Mouse (Mus musculus) hindlimb bud, embryonic 11.5 days (tissue): Measurements from ENCODE around the gene Flot2.
A peak's percentile ranks its signal among the peaks of the same experiment; 100 is the strongest.
"Not testable (repeated sequence)": the region's sequence is repeated elsewhere in the genome, so short reads cannot be mapped to it uniquely, and the experiment has no call there.

Source experiments
- DNase-seq: peaks from one replicate; pipeline ENCODE4 v3.0.0-alpha.2; 2012; ENCODE audit warnings: low read depth, low spot score; ENCODE audit errors: extremely low spot score

The Flot2 gene

DNA sequence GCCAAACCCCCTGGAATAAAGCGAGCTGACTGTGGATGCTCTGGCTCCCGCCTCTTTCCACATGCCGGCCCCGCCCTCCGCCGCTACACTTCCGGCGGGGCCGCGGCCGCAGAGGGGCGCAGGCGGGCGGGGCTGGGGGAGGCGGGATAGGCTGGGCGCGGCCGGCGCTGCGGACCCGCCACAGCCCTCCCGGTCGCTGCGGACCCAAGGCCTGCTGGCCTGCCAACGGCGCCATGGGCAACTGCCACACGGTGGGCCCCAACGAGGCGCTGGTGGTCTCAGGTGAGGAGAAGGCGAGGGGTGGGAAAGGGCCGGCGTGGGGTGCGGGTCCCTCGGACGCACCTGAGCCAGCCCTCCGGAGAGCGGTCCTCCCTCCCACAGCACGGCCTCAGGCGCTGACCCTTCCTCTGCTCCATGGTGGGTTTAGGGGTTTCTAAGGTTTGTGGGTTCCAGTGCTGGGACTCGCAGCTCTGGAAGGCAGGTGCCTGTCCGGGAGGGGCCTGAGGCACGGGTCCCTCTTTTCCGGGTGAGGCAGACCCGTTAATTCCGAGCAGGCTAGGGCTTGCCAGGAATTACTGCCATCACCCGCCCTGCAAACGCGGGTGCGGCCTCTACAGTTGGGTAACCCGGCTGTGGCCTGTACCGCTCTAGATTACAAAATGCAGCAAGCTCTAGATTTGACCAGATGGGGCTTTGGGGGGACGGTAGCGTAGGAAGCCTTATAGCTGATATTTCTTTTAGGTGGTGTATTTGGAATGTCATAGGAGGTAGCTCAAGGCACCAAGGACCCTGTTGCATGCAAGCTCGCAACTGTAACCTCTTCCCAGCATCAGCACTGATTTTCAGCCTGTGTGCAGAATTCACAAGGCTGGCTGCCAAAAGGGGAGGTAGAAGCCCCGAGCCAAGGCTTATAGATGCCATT, at the start of gene Flot2:
TSS of gene Flot2 (plus strand) at position 101 of the 922 bp plus-strand sequence.
- DNase-seq, result no peak

DNA sequence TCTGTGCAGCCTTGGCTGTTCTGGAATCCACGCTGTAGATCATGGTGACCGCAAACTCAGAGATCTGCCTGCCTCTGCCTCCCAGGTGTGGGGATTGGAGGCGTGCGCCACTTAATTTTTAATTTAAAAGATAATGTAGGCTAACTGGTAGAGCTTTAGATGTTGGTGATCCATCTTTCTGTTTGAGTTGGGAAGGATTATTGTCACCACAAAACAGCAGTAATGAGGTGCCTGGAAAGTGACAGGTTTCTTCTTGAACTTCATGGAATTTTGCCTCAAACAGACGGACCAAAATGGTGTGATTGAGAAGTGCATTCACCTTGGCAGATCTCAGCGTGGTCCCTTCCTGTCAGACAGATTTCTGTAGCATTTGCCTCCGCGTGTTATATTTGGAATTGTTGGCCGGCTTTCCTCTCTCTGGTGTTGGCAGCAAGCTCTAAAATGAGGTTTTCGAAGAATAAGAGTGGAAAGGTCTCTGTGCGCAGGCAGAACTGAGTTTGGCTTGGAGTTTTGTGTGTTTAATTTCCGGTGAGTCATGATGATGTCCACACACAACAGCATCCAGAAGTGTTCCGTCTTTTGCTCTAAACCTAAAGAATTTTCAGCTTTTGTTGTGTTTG, 48.5 kb upstream of the Flot2 start:
- DNase-seq, result no peak

- no peak for DNase-seq
Measured at GRCm38 (mm10) chr11:77995556-77995955, 42.2 kb upstream of the Flot2 start.

GRCm38 (mm10) chr11:78006446-78006845, 31.3 kb upstream of the Flot2 start:
- no peak for DNase-seq

DNA sequence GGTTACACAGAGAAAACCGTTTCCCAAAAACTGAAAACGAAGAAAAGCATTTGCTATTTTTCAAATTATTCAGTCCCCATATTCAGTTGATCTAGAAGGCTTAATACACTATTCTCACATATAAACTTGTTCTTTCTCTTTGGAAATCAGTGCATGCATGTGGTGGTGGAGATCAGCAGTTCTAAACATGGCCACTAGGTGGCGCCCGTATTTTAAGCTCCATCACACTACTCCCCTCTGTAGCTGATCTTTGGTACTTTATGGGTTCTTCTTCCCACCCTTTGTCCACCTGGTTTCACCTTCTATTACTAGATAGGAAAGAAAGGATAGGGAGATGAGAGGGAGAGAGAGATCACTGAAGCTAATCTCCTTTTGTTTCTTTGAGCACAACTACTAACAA, 18.1 kb upstream of the Flot2 start:
- DNase-seq, result peak; percentile 82

- no peak for DNase-seq
Measured at GRCm38 (mm10) chr11:78023607-78024006, 14.1 kb upstream of the Flot2 start.

DNA sequence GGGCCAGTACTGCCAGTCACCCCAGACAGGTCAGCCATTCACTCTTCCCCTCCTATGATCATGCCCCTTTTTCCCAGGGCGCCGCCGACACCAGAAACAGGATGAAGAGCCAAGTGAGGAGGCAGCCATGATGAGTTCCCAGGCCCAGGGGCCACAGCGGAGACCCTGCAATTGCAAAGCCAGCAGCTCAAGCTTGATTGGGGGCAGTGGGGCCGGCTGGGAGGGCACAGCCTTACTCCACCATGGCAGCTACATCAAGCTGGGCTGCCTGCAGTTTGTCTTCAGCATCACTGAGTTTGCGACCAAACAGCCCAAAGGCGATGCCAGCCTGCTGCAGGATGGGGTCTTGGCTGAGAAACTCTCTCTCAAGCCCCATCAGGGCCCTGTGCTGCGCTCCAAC, 8.5 kb upstream of the Flot2 start:
- no peak for DNase-seq

DNA sequence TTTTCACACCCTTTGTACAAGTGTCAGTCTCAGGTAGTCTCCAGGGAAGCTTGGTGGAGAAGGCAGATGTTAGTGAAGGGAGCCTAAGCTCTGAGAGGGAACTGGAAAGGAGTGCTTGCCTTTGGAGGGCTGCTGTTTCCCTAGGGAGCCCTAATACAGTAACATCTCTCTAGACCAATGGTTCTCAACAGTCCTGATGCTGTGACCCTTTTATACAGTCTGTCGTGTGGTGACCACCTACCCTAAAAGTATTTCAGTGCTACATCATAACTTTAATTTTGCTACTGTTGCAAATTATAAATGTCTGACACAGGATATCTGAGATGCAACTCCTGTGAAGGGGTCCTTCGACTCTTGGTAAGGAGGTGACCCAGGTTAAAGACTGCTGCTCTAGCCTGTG, 7.1 kb upstream of the Flot2 start:
- DNase-seq, result no peak

- no peak for DNase-seq
Measured at GRCm38 (mm10) chr11:78031389-78031788, 6.3 kb upstream of the Flot2 start.

DNA sequence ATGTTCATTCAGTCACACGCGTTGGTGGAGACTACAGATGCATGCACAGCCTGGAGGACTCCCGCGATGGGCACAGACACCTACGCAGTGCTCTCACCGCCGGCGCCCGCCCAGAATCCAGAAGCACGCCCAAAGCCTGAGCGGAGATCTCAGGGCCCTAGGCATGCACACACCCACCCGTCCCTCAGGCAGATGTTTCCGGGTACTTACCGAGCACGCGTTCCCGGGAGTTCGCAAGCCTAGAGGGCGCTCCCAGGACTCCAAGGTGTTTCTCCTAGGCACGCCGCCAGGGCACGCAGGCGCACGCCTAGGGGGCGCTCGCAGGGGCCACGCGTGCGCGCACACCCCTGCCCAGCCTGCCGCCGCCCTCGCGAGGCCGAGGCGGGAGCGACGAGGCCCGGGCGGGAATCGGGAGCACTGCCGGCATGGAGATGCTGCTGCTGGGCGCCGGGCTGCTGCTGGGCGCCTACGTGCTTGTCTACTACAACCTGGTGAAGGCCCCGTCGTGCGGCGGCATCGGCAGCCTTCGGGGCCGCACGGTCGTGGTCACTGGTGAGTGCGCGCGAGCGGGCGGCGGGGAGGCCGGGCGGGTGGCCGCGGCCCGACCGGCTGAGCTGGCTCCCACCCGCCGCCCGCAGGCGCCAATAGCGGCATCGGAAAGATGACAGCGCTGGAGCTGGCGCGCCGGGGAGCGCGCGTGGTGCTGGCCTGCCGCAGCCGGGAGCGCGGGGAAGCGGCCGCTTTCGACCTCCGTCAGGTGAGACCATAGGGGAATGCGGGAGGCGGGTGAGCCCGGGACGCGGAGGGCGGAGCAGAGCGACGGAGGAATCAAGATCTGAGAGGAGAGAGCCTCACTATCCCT, 5.6 kb upstream of the Flot2 start, which contains the start of gene Dhrs13:
TSS of gene Dhrs13 (plus strand) at position 334 of the 862 bp plus-strand sequence.
- peak; percentile 73 for DNase-seq

GRCm38 (mm10) chr11:78032809-78033195, 4.9 kb upstream of the Flot2 start:
- no peak for DNase-seq

DNA sequence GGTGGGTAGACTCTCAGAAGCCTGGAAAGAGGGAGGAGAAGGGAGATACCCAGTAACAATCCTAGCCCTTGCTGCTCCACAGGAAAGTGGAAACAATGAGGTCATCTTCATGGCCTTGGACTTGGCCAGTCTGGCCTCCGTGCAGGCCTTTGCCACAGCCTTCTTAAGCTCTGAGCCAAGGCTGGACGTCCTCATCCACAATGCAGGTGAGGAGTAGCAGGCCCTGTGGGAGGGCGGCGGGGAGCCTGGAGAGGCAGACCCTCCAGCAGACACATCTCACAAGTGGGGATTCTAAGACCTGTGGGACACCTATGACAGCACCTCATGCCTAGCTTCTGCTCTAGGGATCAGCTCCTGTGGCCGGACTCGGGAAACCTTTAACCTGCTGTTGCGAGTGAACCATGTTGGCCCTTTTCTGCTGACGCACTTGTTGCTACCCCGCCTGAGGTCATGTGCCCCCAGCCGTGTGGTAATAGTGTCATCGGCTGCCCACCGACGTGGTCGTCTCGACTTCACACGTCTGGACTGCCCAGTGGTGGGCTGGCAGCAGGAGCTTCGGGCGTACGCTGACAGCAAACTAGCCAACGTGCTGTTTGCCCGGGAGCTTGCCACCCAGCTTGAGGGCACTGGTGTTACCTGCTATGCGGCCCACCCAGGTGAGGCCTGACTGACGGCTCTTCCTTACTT, 3.7 kb upstream of the Flot2 start:
- no peak for DNase-seq

DNA sequence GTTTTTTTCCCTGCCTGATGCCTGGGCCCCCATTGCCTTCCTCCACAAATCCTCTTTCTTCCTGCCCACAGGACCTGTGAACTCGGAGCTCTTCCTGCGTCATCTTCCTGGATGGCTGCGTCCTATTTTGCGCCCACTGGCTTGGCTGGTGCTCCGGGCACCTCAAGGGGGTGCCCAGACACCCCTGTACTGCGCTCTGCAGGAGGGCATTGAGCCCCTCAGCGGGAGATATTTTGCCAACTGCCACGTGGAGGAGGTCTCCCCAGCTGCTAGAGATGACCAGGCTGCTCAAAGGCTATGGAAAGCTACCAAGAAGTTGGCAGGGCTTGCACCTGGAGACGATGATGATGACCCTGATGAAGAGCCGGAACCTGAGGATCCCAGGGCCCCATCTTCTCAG, 940 bp upstream of the Flot2 start:
- DNase-seq, result no peak

DNA sequence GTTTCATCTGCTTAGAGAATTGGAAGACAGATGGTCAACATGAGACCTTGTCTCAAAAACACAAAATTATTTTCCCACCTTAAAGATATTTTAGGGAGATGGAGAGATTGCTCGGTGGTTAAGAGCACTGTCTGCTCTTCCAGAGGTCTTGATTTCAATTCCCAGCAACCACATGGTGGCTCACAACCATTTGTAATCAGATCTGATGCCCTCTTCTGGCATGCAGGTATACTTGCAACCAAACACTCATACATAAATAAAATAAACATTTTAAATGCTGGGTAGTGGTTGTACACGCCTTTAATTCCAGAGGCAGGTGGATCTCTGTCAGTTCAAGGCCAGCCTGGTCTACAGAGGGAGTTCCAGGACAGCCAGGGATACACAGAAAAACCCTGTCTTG, 3.1 kb downstream of the Flot2 start:
- no peak for DNase-seq

GRCm38 (mm10) chr11:78042290-78042870, 4.6 kb downstream of the Flot2 start:
- DNase-seq, result not testable (repeated sequence)

DNA sequence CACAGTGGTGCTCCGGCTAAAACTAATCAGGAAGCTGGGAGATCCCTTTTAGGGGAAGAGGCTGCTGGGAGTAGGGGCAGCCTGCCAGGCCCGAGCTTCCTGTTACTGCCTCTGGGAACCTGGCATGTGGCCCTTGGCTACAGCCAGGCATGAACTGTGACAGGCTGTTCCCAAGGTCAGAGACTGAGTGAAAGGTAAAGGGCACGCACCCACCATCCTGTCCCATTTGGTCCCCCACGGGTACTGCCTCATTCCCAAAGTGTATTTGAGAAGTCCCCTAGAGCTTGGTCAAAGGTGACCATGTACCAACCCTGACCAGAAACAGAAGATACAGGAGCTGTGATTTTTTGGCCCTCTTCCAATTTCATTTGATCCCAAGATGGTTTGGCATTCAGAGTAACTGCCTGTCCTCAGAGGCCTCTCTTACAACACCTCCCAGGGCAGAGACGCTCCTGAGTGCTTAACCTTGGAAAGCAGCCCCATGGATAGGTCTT, 7.1 kb downstream of the Flot2 start:
- no peak for DNase-seq

- DNase-seq, result not testable (repeated sequence)
Measured at GRCm38 (mm10) chr11:78048637-78049036, 10.9 kb downstream of the Flot2 start.

GRCm38 (mm10) chr11:78053078-78053477, 15.3 kb downstream of the Flot2 start:
- DNase-seq, result no peak

- no peak for DNase-seq
Measured at GRCm38 (mm10) chr11:78056946-78057345, 19.2 kb downstream of the Flot2 start.
